Mouse (Mus musculus): ENCODE measurements at regions not wholly inside any gene's neighbourhood (a gene's known extent, or its start where the extent isn't known, plus 50 kb on each side); places are given as distances from the start of the nearest gene placed in this dataset.

DNA sequence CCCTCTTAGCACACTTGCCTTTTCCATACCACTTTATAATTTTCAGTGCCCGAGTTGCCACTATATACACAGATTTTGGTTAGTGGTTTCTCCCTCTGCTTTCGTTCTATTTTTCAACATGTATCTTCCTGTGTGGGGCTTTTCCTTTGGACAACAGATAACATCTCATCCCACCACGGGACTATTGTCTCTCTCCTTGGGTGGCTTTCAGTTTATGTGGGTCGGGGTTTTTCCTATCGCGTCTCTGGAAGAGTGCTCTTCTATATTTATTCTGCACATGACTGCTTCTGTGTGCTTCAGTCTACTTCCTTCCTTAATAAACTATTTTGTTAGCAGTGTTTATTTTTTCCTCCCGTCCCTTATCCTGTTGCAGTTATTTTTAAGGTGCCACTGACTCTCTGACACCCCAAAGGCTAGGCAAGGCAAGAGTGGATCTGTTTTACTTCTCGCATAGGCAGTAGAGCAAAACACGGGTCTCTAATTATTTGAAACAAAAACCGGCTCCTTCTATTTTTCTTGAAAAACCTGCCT lies 105.4 kb downstream of the Tmco5 start:
- no peaks in the 10 kb centered on the region for H3K27me3 ChIP-seq
- WGBS, result 80% methylated on average over 10 of the region's 10 CpGs
- no peak for ATAC-seq (ENCODE audit: low FRiP score, low read depth)
- no peak overlapping the region for H3K4me2 ChIP-seq (replicated peaks)
- H3K4me3 ChIP-seq, result no peak overlapping the region
- H3K4me1 ChIP-seq, result peaks cover 16% of the 10 kb centered on the region
- no peak overlapping the region for H3K9ac ChIP-seq
- no peak overlapping the region for H3K27ac ChIP-seq
- H3K36me3 ChIP-seq, result no peaks in the 10 kb centered on the region
- H3K9me3 ChIP-seq, result no peaks in the 10 kb centered on the region

DNA sequence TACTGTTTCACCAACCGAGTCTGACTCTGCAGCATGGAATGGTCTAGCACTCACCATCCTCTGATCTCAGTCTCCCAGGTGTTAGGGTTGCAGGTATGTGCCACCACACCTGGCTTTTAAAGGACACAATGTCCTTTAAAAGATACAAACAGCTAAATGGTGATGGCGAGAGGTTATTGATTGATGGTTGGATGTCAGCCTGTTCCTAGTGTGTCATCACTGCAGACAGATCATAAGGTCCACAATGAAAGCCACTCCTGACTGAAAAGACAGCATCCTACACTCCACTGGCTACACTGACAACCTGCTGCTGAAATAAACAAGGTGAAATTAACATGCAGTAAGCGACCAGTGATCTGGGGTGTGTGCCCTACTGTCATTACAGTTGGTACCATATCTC lies 106.1 kb downstream of the Tmco5 start:
- no peak for ATAC-seq (ENCODE audit: low FRiP score, low read depth)
- Histone ChIP-seq H3K4me3 (no peak overlapping the region), H3K27ac (no peak overlapping the region), H3K4me2 (replicated peaks) (no peak overlapping the region), H3K4me1 (peaks cover 11% of the 10 kb centered on the region), H3K36me3 (no peaks in the 10 kb centered on the region), H3K9ac (no peak overlapping the region), H3K27me3 (no peaks in the 10 kb centered on the region), H3K9me3 (no peaks in the 10 kb centered on the region)
- WGBS, result 69% methylated on average over 3 of the region's 3 CpGs

DNA sequence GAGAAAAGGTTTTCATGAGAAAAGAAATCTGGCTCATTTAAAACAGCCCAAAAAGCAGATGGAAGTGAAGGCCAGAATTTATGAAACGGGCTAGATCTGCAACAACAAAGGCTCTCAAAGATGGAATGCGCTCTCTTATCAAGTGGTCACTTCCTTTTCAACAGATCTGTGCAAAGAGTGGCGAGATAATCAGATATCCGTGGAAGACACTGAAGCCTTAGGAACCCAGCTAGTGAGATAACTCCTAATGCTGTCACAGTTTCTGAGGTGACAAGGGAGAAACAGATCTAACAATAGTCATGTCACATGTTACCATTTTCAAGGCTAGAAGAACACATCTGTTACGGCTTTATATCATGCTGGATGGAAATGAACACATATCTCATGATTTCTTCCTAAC lies 107.1 kb downstream of the Tmco5 start:
- WGBS, result 67% methylated on average over 5 of the region's 5 CpGs
- Histone ChIP-seq H3K4me2 (replicated peaks) (no peak overlapping the region), H3K36me3 (no peaks in the 10 kb centered on the region), H3K4me1 (0 out of 2 replicates have a peak, but pooled peaks cover 3% of the 10 kb centered on the region), H3K9me3 (no peaks in the 10 kb centered on the region), H3K9ac (no peak overlapping the region), H3K27me3 (no peaks in the 10 kb centered on the region), H3K4me3 (no peak overlapping the region), H3K27ac (no peak overlapping the region)
- no peak for ATAC-seq (ENCODE audit: low FRiP score, low read depth)

DNA sequence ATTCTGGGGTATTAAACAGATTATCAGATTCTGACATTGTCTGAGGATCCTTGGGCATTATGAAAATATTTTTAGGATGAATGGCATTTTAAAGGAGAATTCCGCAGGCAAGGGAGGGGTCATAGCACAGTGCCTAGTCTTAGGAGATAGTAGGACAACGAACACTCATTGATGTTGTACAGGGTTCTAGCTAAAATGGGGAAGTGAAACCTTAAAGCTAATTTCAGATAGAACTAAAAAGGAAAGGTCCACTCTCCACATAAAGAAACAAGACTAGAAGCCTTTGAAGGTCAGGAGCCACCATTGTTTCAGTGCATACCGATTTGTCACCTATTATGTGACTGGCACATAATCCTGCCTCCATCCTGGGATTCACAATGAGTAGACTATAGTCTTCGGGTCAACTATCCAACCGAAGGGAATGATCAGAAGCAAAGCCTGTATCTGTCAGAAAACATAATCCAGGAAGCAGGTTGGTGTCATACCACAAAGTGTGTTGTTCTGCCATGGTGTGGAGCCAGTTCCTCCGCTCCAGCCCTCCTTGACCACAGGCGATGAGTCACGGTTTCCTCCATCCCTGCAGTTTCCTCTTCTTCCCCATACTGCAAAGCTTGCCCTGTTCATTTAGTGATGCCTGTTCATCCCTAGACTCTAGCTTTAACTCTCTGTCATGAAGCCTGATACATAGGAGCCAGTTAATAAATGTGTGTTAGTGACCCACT lies 110.6 kb downstream of the Tmco5 start:
- H3K27ac ChIP-seq, result no peak overlapping the region
- no peak overlapping the region for H3K9ac ChIP-seq
- no peak overlapping the region for H3K4me3 ChIP-seq
- no peaks in the 10 kb centered on the region for H3K4me1 ChIP-seq
- no peaks in the 10 kb centered on the region for H3K27me3 ChIP-seq
- 94% methylated on average over 8 of the region's 8 CpGs for WGBS
- H3K4me2 ChIP-seq (replicated peaks), result no peak overlapping the region
- no peaks in the 10 kb centered on the region for H3K36me3 ChIP-seq
- no peaks in the 10 kb centered on the region for H3K9me3 ChIP-seq
- no peak for ATAC-seq (ENCODE audit: low FRiP score, low read depth)

DNA sequence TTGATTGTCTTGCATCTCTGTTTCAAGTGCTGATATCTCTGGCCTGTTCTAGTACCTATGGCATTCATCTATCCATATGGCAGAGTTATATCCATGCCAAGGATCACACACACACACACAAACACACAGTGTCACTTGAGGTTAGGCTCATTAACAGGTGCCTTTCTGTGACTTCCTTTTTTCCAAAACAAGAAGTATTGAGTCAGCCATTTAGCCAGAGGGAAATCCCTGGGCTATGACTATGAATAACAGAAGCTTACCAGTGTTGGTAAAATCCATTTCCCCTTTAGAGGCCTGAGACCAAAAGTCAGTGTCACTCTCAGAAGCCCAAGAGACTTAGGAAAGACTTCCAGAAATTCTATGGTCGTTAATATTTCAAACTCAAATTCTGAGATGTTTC lies 111.6 kb downstream of the Tmco5 start:
- WGBS, result 85% methylated on average over 1 of the region's 1 CpGs
- ATAC-seq (ENCODE audit: low FRiP score, low read depth), result no peak

DNA sequence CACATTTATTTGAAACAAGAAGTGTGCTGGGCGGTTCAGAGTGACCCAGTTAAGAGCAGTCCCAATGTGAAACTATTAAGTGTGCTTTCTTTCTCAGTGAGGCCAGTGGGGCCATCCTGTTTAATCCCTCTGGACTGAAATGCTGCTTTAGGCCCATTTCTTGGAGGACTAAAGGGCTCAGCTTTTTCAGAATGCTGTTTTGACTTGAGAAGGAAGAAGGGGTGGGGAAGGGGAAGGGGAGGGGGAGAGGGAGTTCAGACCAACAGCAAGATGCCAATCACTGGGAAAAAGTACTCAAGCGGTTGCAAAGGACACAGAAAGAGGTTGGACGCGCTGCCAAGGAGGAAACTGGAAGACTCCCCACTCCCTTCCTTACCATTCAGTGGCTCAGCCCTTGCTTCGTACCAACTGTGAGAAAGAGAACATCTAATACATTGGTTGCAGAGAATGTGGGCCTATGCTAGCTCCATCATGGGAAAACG lies 113.1 kb downstream of the Tmco5 start:
- ATAC-seq (ENCODE audit: low FRiP score, low read depth), result no peak
- H3K9me3 ChIP-seq, result no peaks in the 10 kb centered on the region
- no peaks in the 10 kb centered on the region for H3K4me1 ChIP-seq
- H3K4me3 ChIP-seq, result no peak overlapping the region
- H3K27ac ChIP-seq, result no peak overlapping the region
- WGBS, result 80% methylated on average over 6 of the region's 6 CpGs
- no peaks in the 10 kb centered on the region for H3K27me3 ChIP-seq
- H3K36me3 ChIP-seq, result no peaks in the 10 kb centered on the region
- no peak overlapping the region for H3K9ac ChIP-seq
- H3K4me2 ChIP-seq (replicated peaks), result no peak overlapping the region

More for the DNA sequence above, 111.6 kb downstream of the Tmco5 start:
- Histone ChIP-seq H3K27me3 (no peaks in the 10 kb centered on the region), H3K27ac (no peak overlapping the region), H3K4me3 (no peak overlapping the region), H3K4me1 (no peaks in the 10 kb centered on the region), H3K4me2 (replicated peaks) (no peak overlapping the region), H3K9me3 (no peaks in the 10 kb centered on the region), H3K36me3 (no peaks in the 10 kb centered on the region), H3K9ac (no peak overlapping the region)

DNA sequence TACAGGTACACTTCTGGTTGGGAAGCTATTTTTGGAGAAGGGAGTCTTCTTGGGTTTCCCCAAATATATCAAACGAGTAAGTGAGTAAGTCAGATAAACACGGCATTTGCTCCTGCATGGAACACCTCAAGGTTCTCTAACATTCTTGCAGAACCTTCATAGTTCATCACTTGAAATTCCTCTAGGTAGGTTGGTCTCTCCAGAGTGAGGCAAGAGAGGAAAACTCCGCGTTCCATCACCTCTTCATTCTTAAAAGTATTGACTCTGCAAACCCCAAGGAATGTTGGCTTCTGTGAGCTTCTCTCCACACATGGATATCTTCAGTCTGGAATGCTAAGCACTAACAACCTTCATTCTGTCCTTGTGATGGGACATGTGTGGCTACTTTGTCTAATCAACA lies 115.2 kb downstream of the Tmco5 start:
- no peak for ATAC-seq (ENCODE audit: low FRiP score, low read depth)
- no peaks in the 10 kb centered on the region for H3K27me3 ChIP-seq
- no peak overlapping the region for H3K27ac ChIP-seq
- H3K4me2 ChIP-seq (replicated peaks), result no peak overlapping the region
- H3K36me3 ChIP-seq, result no peaks in the 10 kb centered on the region
- WGBS, result 89% methylated on average over 4 of the region's 4 CpGs
- H3K9me3 ChIP-seq, result no peaks in the 10 kb centered on the region
- no peak overlapping the region for H3K9ac ChIP-seq
- no peaks in the 10 kb centered on the region for H3K4me1 ChIP-seq
- H3K4me3 ChIP-seq, result no peak overlapping the region

DNA sequence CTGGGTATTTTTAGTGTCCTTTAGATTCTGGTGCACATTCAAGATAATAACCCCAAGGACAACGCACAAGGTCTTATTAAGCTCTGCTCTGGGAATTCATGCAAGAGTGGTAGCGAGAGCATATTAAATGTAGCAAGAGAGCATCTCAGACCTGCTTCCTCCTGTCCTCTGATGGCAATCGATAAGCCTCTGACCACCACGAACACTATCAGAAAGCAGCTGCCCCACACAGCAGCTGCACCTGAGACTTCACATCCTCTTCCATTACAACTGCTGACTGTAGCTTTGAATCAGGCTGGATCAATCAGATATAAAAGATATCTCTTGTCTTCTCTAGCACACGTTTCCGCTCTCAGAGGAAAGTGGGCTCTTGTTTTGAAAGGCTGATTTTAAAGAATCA lies 117.8 kb downstream of the Tmco5 start:
- Histone ChIP-seq H3K9me3 (no peaks in the 10 kb centered on the region), H3K27me3 (no peaks in the 10 kb centered on the region), H3K4me1 (no peaks in the 10 kb centered on the region), H3K4me2 (replicated peaks) (no peak overlapping the region), H3K27ac (no peak overlapping the region), H3K4me3 (no peak overlapping the region), H3K9ac (no peak overlapping the region), H3K36me3 (no peaks in the 10 kb centered on the region)
- WGBS, result 87% methylated on average over 6 of the region's 6 CpGs
- no peak for ATAC-seq (ENCODE audit: low FRiP score, low read depth)

DNA sequence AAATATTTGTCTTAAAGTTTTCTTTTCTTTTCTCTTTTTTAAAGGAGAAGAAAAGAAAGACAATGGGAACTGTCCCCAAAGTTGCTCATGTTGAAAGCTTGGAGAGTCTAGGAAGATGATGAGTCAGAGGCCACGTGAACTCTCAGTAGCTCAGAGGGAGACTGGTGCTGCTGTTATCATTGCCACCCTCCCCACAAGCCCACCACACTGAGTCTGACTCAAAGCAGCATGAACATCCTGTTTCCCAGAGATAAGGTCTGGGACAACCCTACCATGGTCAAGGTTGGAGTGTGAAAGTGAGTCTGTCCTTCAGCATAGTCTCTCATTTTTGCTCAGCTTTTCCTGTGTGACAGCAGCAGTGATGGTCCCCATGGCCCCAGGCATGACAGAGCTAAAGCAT lies 120.3 kb downstream of the Tmco5 start:
- Histone ChIP-seq H3K9ac (no peak overlapping the region), H3K4me1 (no peaks in the 10 kb centered on the region), H3K4me3 (no peak overlapping the region), H3K36me3 (no peaks in the 10 kb centered on the region), H3K27me3 (no peaks in the 10 kb centered on the region), H3K27ac (no peak overlapping the region), H3K9me3 (no peaks in the 10 kb centered on the region), H3K4me2 (replicated peaks) (no peak overlapping the region)
- 67% methylated on average over 1 of the region's 1 CpGs for WGBS
- no peak for ATAC-seq (ENCODE audit: low FRiP score, low read depth)

DNA sequence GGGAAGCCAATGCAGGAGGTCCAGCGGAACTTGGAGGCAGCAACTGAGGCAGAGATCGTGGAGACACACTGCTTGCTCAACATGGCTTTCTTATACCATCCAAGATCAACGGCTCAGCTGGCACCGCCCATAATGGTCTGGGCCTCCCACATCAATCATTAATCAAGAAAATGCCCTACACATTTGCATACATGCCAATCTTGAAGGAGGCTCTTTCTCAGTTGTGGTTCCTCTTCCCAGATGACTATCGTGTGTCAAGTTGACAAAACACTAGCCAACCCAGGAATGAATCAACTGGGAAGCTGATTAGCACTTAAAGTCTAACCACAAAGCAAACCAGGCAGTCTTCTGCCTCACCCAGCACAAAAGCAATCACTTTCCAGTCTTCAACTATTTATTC lies 121.1 kb downstream of the Tmco5 start:
- Histone ChIP-seq H3K36me3 (no peaks in the 10 kb centered on the region), H3K27ac (no peak overlapping the region), H3K27me3 (no peaks in the 10 kb centered on the region), H3K4me2 (replicated peaks) (no peak overlapping the region), H3K9me3 (no peaks in the 10 kb centered on the region), H3K4me3 (no peak overlapping the region), H3K4me1 (no peaks in the 10 kb centered on the region), H3K9ac (no peak overlapping the region)
- no peak for ATAC-seq (ENCODE audit: low FRiP score, low read depth)
- WGBS, result 83% methylated on average over 5 of the region's 5 CpGs

DNA sequence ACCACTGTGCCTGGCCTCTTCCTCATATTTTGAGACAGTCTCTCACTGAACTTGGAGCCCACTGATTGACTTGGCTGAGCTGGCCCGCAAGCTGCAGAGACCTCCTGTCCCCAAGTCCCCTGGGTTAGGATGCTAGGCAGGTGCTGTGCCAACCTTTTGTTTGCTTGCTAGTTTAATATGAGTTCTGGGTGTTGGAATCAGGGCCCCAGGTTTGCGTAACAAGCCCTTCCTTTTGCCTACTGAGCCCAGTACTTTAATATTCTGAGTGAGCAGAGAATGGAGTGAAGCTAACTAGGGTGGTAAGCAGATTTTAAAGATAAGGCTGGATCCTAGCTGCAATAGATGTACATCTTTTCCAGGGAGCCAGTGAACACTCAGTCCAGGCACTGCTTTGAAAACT lies 117.2 kb upstream of the Spred1 start:
- 95% methylated on average over 2 of the region's 2 CpGs for WGBS

DNA sequence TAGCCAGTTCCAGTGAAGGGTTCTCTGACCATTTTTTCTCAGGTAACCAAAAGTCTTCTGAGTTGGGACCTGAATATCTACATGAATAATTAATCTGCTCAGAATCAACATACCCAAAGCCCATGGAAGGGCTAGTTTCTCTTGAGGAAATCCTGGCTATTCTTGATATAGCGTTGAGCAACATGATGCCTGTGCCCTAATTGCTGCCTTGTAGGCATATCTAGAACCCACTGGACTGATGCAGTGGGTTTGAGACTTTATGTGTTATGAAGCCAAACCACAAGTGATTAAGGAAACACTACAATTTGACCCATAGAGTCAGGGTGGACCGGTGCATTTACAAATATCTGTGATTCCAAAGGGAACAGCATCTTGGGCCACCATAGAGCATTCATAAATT lies 114.3 kb upstream of the Spred1 start:
- H3K27me3 ChIP-seq, result no peaks in the 10 kb centered on the region
- no peak overlapping the region for H3K9ac ChIP-seq
- H3K4me3 ChIP-seq, result no peak overlapping the region
- no peak overlapping the region for H3K4me2 ChIP-seq (replicated peaks)
- 89% methylated on average over 2 of the region's 2 CpGs for WGBS
- no peak overlapping the region for H3K27ac ChIP-seq
- no peaks in the 10 kb centered on the region for H3K36me3 ChIP-seq
- no peak for ATAC-seq (ENCODE audit: low FRiP score, low read depth)
- H3K9me3 ChIP-seq, result no peaks in the 10 kb centered on the region
- no peaks in the 10 kb centered on the region for H3K4me1 ChIP-seq

More for the DNA sequence above, 117.2 kb upstream of the Spred1 start:
- ATAC-seq (ENCODE audit: low FRiP score, low read depth), result no peak
- no peaks in the 10 kb centered on the region for H3K4me1 ChIP-seq
- H3K4me3 ChIP-seq, result no peak overlapping the region
- no peak overlapping the region for H3K27ac ChIP-seq
- no peaks in the 10 kb centered on the region for H3K9me3 ChIP-seq
- no peaks in the 10 kb centered on the region for H3K36me3 ChIP-seq
- H3K4me2 ChIP-seq (replicated peaks), result no peak overlapping the region
- H3K9ac ChIP-seq, result no peak overlapping the region
- no peaks in the 10 kb centered on the region for H3K27me3 ChIP-seq

DNA sequence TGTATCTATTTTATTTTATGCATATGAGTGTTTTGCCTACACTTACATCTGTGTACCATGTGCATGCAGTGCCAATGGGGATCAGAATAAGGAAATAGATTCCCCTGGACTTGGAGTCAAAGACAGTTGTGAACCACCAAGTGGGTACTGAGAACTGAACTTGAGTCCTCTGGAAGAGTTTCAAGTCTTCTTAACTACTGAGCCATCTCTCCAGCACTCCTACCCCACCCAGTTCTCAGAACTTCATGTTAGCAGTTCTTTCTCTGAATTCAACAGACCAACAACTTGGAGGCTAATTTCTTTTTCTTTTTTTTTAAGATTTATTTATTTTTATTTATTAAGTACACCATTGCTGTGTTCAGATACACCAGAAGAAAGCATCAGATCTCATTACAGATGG lies 112.3 kb upstream of the Spred1 start:
- Histone ChIP-seq H3K27ac (no peak overlapping the region), H3K4me2 (replicated peaks) (no peak overlapping the region), H3K4me3 (no peak overlapping the region), H3K4me1 (no peaks in the 10 kb centered on the region), H3K27me3 (no peaks in the 10 kb centered on the region), H3K9ac (no peak overlapping the region), H3K9me3 (no peaks in the 10 kb centered on the region), H3K36me3 (no peaks in the 10 kb centered on the region)
- ATAC-seq (ENCODE audit: low FRiP score, low read depth), result no peak

Data from limb, embryonic 13.5 days (tissue).